Mouse (Mus musculus): ENCODE measurements around the gene Prrt2.

The Prrt2 gene

DNA sequence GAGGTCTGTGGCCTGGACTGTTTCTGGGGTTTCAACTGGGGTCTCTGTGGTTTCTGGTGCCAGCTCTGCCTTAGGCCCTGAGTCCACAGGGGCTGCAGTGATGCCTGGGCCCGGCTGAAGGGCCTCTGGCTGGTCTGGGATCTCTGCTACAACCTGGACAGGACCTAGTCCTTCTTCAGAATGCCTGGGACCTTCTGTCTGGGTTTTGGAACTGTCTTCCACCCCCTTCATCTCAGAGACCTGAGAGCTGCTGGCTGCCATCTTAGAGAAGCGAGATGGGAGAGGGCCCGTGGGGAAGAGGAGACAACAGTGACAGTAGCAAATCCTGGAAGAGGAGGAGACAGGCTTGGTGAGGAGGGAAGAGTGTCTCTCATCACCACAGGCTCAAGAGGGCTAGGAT lies 980 bp downstream of the Prrt2 start:
- in situ Hi-C loops (cut with MboI, MseI): no loop called here

DNA sequence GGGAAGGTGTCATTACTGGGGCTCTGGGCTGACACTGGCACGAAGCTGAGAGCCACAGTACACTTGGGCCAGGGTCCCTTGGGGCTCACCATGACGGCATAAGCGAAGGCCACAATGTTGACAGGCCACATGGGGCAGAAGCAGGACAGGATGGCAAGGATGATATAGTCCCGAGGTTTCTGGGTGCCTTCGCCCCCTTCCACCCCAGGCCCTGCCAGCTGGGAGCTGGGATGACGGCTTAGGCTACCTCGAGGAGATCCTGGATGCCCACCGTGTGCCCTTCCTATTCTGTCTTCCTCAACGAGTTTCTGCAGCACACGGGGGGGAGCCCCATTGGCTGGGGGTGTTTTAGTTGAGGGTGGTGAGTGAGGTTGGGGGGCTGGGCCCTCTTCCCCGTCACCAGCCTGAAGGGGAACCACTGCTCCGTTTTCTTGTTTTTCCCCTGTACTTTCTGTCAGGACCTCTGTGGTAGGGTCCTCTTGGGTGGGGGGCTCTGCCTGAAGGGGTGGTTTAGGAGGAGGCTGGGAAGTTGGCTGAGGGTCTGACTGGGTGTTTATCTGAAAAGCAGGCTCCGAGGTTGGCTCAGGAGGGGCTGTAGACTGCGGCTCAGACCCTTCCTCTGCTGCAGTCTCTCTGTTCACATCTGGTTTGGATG lies 1.6 kb downstream of the Prrt2 start:
- in situ Hi-C loops (cut with MboI, MseI): no loop called here

DNA sequence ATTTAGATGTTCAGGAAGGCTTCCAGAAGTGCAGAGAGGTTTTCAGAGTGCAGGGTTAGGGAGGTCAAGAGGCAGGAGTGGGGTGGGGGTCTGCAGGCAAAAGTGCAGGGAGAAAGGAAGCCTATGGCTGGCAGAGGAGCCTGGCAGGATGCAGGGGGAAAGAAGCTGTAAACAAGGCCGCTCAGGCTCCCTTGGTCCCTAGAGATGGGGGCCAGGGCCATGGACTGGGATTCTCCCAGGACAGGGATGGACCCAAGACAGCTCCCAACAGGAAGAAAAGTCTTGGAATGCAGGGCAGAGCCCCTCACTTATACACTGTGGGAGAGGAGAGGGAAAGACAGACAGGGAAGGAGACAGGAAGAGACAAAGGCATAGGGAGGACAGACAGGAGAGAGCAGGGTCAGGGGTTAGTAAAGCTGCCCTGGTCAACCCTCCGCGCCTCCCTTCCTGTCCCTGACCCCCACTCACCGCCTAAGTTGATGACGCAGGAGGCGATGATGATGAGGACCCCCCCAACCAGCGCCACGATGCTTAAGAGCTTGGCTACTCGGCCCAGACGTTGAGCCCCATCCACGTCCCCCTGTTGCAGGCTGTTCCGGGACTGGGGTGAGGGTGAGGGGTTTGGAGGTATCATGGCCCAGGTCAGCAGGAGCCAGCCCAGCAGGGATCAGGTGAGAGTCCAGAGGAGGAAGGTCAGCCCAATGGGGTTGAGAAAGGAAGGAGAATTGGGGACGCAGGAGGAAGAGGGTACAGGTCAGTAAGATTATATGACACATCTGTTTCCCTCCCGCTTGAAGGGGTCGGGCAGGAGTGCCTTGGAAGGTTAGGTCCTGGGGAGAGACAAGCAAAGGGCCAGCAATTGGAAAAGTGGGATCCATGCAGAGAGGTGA lies 2.4 kb downstream of the Prrt2 start:
- in situ Hi-C loops (cut with MboI, MseI): no loop called here

DNA sequence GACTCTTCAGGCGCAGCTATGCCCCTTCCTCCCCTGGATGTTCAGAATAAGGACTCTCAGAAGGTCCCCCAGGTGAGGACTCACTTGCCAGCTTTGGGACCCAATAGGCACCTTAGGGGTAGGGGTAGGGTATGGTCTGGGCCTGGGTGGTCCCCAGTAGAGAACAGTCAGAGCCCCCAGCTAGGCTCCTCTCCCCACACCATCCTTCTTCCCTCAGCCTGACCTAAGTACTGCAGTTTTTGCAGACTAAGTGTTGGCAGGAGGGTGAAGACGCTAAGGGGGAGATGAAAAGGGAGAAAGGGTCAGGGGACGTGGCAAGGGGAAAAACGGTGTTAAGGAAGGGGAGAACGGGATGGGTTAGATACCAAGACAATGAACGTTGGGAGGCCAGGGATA lies 3.1 kb downstream of the Prrt2 start:
- in situ Hi-C loops (cut with MboI, MseI): no loop called here

DNA sequence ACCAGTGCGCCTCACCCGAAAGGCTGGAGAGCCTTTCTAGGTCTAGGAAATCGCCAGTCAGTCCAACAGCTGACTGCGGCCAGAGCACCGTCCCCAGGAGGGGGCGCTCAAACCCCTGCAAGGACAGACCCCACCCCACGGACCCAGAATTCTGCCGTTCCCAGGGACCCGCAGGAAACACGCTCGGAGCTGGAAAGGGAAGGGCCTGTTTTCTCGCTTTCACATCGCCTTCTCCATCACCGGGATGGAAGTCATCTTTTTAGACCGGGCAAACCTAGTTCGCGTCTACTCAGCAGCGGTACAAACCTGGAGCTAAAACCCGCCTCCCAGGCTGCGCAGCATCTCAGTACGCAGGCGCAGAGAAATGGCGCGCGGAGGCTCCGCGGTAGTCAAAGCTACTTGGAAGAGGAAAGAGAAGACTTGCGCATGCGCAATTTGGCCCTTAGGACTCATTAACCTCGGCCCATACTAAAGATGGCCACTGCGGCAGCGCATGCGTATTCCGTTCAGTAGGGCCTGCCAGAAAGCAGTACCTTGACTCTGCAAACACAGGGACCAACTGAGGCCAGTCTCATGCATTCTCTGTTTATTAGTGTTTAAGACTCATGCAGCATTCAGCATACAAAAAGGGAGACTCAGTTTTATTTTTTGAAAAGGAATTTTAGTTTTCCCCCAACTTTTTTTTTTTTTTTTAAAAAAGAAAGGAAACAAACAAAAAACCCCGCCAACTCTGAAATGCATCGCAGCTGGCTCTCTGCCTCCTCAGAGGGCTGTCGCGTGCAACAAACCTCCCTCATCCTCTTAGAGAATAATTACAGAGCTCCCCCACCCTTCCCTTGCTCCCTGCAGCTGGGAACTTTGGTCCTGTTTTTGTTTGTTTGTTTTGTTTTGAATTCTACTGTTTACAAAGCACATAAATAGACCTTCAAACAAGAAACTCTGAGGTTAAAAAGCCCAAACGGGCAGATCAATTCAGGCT lies 3.8 kb downstream of the Prrt2 start, which contains the start of gene Pagr1a:
Pagr1a (minus strand) TSS at position 382 of the 979 bp plus-strand sequence.
- in situ Hi-C loops (cut with MboI, MseI): no loop called here

DNA sequence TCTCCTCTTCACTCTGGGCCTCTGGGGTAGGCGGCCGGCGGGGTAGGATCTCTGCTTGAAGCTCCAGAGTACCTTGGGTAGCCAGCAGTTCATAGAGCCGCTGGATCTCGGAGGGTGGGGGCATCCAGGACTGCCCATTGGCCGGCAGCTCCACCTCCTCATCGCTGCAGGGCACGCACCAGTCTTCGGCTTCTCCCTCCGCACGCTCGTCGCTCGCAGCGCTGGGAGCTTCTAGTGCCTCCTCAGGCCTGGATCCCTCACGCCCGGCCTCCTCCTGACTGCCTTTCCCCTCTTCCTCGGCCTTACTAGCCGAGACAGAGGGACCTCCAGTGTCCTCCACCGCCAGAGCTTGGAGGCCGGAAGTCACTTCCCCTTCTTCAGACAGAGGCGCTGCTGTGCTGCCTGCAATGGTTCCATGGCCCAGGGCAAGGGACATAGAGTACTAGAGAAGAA lies 4.5 kb downstream of the Prrt2 start:
- in situ Hi-C loops (cut with MboI, MseI): no loop called here

DNA sequence TGATC lies 4.7 kb downstream of the Prrt2 start, which contains the start of gene Pagr1b:
Pagr1b (minus strand) TSS at position 4 of the 5 bp plus-strand sequence.
- in situ Hi-C loops (cut with MboI, MseI): no loop called here

DNA sequence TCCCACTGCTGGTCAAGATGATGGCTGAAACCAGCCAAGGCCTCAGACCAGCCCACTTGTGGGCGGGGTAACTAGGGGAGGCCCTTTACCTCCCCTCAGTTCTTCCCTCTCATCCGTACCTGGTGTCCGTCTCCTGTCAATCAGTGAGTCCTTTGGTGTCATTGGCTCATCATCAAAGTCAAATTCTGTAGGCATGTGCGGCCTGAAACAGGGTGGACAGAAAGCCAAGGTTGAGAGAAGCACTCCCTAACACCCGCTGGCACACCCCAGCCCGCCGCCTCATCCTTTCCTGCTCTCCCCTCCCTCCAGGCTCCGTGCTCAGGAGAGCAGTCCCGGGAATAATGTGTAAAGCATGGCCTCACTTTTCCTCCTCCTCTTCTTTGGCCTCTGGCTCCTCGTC lies 4.9 kb downstream of the Prrt2 start:
- in situ Hi-C loops (cut with MboI, MseI): no loop called here

DNA sequence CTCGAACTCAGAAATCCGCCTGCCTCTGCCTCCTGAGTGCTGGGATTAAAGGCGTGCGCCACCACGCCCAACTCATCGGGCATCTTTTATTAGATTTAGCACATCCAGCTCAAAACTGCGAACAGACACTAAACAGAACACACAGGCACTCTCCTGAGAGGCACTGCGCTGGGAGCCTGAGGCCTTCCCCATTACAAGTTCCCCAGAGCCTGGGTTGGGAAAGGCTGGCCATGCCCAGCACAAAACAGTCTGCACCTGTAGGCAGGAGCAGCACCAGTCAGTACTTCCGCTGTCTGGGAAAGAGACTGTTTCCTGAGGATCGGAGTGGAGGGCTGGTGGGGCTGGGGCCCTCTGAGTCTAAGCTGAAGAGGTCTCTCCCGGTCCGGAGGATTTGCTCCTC lies 6.0 kb downstream of the Prrt2 start:
- in situ Hi-C loops (cut with MboI, MseI): no loop called here

DNA sequence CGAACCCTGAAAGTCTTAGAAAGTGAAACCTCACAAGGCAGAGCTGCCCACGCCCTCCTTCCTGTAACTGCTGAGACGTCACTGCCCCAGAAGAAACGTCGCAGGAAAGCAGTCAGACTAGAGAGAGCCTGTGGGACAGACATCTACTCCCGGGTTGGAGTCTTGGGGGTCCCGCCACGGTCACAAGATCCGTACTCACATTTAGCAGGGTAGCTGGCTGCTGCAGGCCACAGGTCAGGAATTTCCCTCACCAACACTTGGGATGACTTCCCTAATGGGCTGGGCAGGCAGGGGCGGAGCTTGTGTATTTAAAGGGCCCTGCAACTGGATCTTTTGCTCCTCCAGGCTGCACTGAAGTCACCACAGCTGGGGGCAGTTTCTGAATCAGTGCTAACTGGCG lies 6.7 kb downstream of the Prrt2 start, which contains the start of gene Mvp:
Mvp (minus strand) TSS at position 302 of the 400 bp plus-strand sequence.
- in situ Hi-C loops (cut with MboI, MseI): no loop called here

DNA sequence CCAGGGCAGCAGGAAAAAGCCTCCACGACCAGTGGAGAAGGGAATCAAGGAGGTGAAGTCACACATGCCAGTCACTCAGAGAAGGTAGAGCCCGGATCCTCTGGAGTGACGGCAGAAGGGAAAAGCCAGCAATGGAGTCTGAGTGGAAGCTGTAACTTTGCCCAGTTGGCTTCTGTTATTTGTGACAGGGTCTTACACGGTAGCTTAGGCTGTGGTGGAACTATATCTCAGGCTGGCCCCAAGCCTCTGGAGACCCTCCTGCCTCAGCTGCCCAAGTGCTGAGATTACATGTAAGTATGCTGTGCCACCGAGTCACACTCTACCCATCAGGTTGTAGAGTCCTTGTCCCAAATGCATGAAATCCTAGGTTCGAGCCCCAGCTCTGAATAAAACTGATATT lies 7.6 kb downstream of the Prrt2 start:
- in situ Hi-C loops (cut with MboI, MseI): no loop called here

DNA sequence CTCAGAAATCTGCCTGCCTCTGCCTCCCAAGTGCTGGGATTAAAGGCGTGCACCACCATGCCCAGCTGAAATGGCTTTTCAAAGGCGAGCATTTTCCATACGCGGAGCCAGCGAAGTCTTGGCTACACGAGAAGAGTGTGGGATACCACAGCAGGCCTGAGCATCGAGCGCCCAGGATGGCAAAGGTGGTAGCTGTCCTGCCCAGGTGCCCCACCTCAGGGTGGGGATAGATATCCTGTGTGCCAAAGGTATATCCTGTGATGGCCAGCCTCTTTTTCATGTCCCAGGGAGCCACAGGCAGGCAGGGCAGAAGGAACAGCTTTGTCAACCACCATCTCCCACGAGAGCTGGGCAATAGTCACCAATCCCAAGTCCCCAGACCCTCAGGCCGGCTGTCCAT lies 8.2 kb downstream of the Prrt2 start:
- in situ Hi-C loops (cut with MboI, MseI): no loop called here

DNA sequence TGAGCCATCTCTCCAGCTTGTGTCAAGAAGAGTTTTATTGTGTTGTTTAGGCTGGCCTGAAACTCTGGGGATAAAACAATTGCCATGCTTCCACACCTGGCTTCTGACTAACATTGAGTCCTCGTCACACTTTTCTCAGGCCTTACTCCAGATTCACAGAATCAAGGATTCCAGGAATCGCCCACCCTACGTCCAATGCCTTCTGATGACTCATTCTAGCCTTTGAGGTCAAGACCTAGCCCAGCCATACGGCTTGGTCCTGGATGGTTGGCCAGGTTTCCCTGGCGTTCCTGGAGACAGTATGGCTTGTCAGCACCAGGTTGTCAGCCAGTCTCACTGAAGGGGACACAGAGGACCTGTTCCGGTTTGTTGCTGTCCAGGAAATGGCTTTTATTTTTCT lies 8.6 kb downstream of the Prrt2 start:
- in situ Hi-C loops (cut with MboI, MseI): no loop called here

DNA sequence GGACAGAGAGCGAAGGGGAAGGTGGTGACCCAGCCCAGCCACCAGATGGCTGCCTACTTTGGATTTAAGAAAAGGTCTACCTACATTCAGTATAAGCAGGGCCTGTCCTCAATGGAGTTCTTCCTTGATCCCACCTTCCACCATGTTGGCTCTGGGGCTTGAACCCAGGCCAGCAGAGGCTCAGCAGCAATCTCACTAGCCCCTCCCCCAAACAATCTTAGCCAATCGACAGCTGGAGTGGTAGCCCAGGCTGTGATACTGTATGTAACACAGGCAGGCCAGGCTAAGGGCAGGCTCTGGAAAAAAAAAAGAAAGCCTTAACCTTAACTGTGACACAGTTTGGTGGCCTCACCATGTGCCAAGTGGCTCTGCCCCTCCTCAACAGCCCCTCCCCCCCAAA lies 9.3 kb downstream of the Prrt2 start:
- in situ Hi-C loops (cut with MboI, MseI): no loop called here

DNA sequence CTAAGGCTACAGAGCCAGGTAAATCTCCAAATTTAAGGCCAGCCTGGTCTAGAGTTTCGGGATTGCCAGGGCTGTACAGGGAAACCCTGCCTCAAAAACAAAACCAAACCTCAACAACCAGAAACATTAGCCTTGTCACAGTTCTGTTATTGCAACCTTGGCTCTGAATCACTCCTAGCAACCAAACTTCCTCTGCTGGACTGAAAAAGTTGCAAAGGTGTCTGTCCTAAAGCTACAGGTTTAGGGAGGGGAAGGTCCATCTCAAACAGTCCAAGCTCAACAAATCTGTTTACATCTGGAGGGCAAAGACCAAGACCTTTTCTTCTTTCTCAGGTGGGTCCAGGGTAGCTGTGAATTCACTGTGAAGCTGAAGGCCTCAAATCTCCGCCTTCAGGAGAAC lies 10.0 kb downstream of the Prrt2 start:
- in situ Hi-C loops (cut with MboI, MseI): no loop called here

DNA sequence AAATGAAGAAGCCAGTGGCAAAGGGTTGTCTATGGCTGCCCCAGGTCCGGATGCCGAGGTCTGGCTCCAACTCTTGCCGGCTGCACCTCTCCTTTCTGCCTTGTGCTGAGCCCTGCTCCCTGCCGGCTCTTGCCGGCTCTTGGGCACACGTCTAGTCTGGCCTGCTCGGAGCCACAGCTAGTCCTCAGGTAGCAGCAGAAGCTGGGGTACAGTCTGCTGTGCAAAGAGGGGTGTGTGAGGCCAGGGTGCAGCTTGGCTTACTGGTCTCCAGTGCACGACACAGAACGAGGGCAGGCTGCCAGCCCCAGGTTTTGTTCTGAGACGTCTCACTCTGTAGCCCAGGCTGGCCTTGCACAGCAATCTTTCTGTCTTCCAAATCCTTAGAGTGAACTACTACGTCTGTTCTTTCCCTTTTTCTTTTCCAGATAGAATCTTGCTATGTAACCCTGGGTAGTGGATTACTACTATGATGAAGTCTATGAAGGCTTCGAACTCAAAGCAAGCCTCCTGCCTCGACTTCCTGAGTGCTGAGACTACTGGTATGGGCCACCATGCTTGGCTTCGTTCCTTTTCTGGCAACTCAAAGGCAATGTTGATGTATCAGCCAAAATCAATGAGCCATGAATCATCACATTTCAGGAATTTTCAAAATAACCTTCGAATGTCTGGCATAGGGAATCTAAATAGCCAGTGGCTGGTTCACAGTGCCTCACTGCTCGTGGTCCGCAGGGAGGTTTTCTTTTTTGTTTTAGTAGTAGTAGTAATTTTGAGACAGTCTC lies 11.5 kb downstream of the Prrt2 start:
- in situ Hi-C loops (cut with MboI, MseI): no loop called here

DNA sequence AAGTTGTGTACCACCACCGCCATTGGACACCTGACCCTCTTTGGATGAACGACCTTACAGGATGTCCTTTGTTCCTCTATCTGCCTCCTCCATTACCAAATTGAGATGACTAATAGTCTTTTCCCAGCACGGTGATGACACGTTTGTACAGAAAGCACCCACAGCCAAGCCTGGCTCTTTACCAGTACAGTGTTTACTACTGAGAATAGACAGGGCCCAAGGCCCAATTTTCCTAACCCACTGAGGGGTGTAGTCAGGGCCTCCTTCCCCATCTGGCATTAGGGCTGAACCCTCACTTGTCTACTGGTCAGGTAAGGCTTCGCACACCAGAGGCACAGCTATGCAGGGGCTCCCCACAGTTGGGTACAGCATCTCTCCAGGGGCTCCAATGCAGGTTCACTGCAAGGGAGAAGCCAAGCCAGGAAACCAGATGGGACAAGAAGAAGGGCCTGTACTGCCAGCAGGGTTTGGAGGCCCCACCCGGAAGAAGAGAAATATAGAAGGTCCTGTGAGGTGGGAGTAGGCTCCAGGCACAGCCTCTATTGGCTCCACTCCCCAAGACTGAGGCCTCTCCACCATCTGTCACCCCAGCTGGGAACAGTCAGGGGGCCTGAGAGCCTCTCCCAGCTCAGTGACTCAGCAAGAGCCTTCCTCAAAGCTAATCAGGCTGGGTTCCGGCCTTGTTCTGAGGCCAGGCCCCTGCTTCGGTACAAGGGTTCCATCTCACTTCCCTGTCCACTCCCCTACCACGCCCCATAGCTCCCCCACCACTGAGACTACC lies 12.6 kb downstream of the Prrt2 start:
- in situ Hi-C loops (cut with MboI, MseI): no loop called here

DNA sequence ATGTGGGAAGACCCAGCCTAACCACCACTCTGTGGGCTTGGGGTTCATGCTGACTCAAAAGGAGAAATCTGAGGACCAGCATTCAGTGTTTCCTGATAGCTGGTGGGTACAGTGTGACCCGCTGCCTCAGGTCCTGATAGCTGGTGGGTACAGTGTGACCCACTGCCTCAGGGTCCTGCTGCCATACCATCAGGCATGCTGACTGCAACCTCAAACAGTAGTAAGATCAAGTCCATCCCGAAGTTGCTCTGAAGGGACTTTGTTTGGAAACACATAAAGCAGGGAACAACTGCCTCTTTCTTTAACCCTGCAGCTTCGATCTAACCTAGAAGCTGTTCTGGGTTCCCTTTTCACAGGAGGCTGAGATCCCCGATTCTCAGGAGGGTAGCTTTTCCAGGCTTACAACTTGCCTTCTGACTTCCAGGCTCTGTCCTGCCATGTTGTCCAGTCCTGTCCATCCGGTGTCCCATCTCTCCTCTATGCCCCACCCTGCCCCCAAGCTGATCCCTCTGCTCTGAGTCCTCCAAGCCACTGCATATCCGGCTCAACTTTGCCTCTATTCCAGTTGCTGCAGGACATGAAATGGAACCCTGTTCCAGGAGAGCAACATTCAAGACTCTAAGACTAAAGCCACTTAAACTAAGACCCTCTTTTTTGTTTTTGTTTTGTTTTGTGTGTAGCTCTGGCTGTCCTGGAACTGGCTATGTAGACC lies 13.5 kb downstream of the Prrt2 start:
- in situ Hi-C loops (cut with MboI, MseI): no loop called here

DNA sequence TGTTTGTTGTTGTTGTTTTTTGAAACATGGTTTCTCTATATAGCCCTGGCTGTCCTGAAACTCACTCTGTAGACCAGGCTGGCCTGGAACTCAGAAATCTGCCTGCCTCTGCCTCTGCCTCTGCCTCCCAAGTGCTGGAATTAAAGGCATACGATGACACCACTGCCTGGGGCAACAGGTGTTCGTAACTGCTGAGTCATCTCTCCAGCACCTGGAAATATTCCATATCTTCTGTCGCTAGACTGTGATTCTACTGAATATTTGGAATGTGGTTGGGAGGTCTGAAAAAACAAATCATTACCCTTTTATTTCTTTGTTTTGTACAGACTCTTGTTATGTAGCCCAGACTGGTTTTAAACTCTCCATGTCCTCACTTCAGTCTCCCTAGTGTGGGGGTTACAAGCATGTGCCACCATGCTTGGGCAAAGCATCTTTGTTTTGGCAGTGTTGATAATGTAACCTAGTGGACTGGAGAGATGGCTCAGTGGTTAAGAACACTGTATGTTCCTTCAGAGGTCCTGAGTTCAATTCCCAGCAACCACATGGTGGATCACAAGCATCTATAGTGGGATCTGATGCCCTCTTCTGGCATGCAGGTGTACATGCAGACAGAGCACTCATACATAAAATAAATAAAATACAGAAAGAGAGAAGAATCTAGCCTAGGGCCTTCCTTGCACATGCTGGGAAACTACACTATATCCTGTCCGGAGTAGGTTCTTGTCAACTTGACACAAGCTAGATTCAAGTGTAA lies 16.7 kb downstream of the Prrt2 start:
- in situ Hi-C loops (cut with MboI, MseI): no loop called here

DNA sequence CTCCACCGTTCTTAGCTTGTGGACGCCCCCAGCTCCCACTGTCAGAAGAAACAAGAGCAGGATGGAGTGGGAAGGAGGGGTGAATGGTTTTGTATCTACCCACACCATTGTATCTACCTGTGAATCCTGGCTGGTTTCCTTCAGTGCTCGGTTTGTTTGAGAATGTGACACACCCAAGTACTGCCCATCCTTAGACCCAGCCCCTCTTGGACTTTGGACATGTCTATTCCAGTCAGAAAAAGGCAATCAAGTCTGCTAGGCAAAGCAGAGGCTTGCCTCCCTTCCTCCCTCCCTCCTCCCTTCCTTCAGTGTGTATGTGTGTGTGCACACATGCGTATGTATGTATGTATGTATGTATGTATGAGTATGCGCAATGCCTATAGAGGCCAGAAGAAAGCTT lies 17.4 kb downstream of the Prrt2 start:
- in situ Hi-C loops (cut with MboI, MseI): no loop called here

Measured in T-helper 1 cell (primary cell).